Comparison of ENCODE assay signal across 8 mouse cellular contexts in the genomic region with DNA sequence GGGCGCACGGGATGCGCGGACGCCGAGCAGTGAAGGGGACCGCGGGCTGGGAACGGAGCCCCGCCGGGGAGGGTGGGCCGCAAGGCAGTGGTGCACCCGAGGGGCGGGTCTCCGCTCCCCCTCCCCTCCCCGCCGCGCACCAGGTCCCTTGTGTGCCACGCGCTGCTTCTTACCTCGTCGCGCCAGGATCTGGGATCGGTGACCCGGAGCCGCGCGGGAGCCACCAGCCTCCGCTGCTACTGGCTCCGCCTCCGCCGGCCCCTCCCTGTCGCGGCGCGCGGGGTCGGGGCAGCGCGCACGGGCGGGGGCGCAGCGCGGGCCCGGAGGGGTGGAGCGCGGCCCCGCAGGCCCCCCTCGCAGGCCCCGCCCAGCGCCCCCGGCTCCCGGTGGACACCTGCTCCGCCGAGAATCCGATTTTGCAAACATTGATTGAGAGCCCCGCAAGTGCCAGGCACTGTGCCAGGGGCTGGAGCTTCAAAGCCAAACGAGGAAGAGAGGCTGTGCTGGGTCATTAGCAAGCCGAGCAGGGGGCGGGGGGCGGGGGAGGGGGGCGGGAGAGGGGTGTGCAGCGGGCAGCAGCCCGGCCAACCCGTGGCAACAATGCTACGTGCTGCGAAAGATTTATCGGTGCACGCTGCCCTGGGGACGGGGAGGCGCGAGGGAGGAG. TPM values are rescaled to one million over a fixed set of nuclear protein-coding genes. Genes with fewer than 3 reads are reported as not detected.
DNase-seq lines count a peak whose midpoint lies in the region; ATAC-seq and TF ChIP-seq lines count a peak whose summit lies in the region.

No protein-coding gene starts in this region.

- TF ChIP-seq POLR2A in cerebellum, adult 2 months (IDR thresholded peaks at IDR 0.05; ENCODE audit: borderline replicate concordance, insufficient read depth, low read length): peak; percentile 81

- H3K4me2 ChIP-seq in lung, embryonic 16.5 days (ENCODE audit: low read depth, low read length): peak overlapping the region; percentile 86

- no peaks in the 10 kb centered on the region for H3K36me3 ChIP-seq in lung, embryonic 16.5 days (ENCODE audit: control insufficient read depth, insufficient read depth, low read length)

- no peaks in the 10 kb centered on the region for H3K9me3 ChIP-seq in lung, embryonic 16.5 days (ENCODE audit: control insufficient read depth, low read length)

- TF ChIP-seq CTCF in cerebellum, adult 2 months (IDR thresholded peaks at IDR 0.05; ENCODE audit: borderline replicate concordance, insufficient read depth, low read depth, low read length): no peak

- no peaks in the 10 kb centered on the region for H3K27me3 ChIP-seq in cerebellum, adult 2 months (ENCODE audit: control insufficient read depth, insufficient read depth, low read length)
- H3K27me3 ChIP-seq in lung, embryonic 16.5 days (ENCODE audit: control insufficient read depth, insufficient read depth, low read depth, low read length): no peaks in the 10 kb centered on the region; the same call in 1 of the 2 replicates

- ATAC-seq in hematopoietic stem cell, adult 5-6 weeks (replicated peaks in 1 of 2; ENCODE audit: insufficient read depth in 1 of 2, low FRiP score in 2 of 2, low TSS enrichment in 1 of 2, low read depth in 1 of 2, poor library complexity in 2 of 2, severe bottlenecking in 2 of 2): peak; percentile 61 to 76; a peak in 3 of 4 replicates
- peak; percentile 94 for ATAC-seq in lung, embryonic 16.5 days (ENCODE audit: low read depth)
- no peak for ATAC-seq in inflammation-experienced regulatory T-cells, adult 6 months

- peaks cover 31% of the 10 kb centered on the region for H3K4me1 ChIP-seq in cerebellum, adult 2 months (ENCODE audit: control insufficient read depth, insufficient read depth, low read length)
- H3K4me1 ChIP-seq in lung, embryonic 16.5 days (replicated peaks; ENCODE audit: control insufficient read depth, insufficient read depth, low read length): peaks cover 9% of the 10 kb centered on the region

- H3K4me3 ChIP-seq in cerebellum, adult 2 months (replicated peaks; ENCODE audit: insufficient read depth, low read depth, low read length): peak overlapping the region; percentile 74
- peak overlapping the region; percentile 68 for H3K4me3 ChIP-seq in lung, embryonic 16.5 days (ENCODE audit: low read length)

- WGBS in cerebellum, adult 2 months: under 1% methylated on average over 59 of the region's 73 CpGs
- WGBS in lung, embryonic 16.5 days: under 1% methylated on average over 28 of the region's 73 CpGs

- peak overlapping the region; percentile 87 for H3K27ac ChIP-seq in cerebellum, adult 2 months (ENCODE audit: insufficient read depth, low read length)
- H3K27ac ChIP-seq in lung, embryonic 16.5 days (ENCODE audit: low read length): peak overlapping the region; percentile 36; the same call in 1 of the 2 replicates

- peak; percentile 76 for DNase-seq in Muller cell, postnatal 12 days (ENCODE audit: inconsistent ontology term)
- peak; percentile 90 to 91 for DNase-seq in cerebellum, adult 2 months
- DNase-seq in forelimb bud, embryonic 11.5 days (ENCODE audit: low read depth, low spot score): peak; percentile 84
- DNase-seq in layer of hippocampus, adult 9-11 months: peak; percentile 56
- DNase-seq in retina, postnatal 1 day: peak; percentile 96

- peak overlapping the region; percentile 72 for H3K9ac ChIP-seq in lung, embryonic 16.5 days (ENCODE audit: low read length)

RNA-seq across cellular contexts. Expression of gene Mpp3, which starts 1.4 kb away (rescaled TPM):
- 158 and 185 TPM in 2 replicates for polyA plus RNA-seq in cerebellum, adult 2 months (2012; rRNA removed)
- total RNA-seq in hematopoietic stem cell, adult 5-6 weeks (2017): 0.19 and 0.40 TPM in 2 replicates
- polyA plus RNA-seq in lung, embryonic 16.5 days (2015; fragmentation: Nextera tagmentation; extraction: Ambion mirVana): 3.7 and 4.1 TPM in 2 replicates
- polyA plus RNA-seq in inflammation-experienced regulatory T-cells, adult 6 months (2017; shearing (Covaris generic)): under 1 TPM in 1 of 3 experiments, not detected in 2; 0.25 TPM

RNA-seq across cellular contexts. Expression of gene Cd300lg, which starts 14.5 kb away (rescaled TPM):
- polyA plus RNA-seq in cerebellum, adult 2 months (2012; rRNA removed): 0.38 and 0.63 TPM in 2 replicates
- not detected in 2 replicates for total RNA-seq in hematopoietic stem cell, adult 5-6 weeks (2017)
- polyA plus RNA-seq in lung, embryonic 16.5 days (2015; fragmentation: Nextera tagmentation; extraction: Ambion mirVana): 0.74 and 1.1 TPM in 2 replicates
- polyA plus RNA-seq in inflammation-experienced regulatory T-cells, adult 6 months (2017; shearing (Covaris generic)): under 1 TPM in 1 of 3 experiments, not detected in 2; 0.14 TPM

RNA-seq across cellular contexts. Expression of gene Dusp3, which starts 40.0 kb away (rescaled TPM):
- polyA plus RNA-seq in cerebellum, adult 2 months (2012; rRNA removed): 86.0 and 98.5 TPM in 2 replicates
- 3.1 and 3.3 TPM in 2 replicates for total RNA-seq in hematopoietic stem cell, adult 5-6 weeks (2017)
- 21.7 and 23.8 TPM in 2 replicates for polyA plus RNA-seq in lung, embryonic 16.5 days (2015; fragmentation: Nextera tagmentation; extraction: Ambion mirVana)
- polyA plus RNA-seq in inflammation-experienced regulatory T-cells, adult 6 months (2017; shearing (Covaris generic)): 1 to 10 TPM; 1.1 to 4.3 (median 1.3) TPM

RNA-seq across cellular contexts. Expression of gene Cfap97d1, which starts 42.7 kb away (rescaled TPM):
- not detected in 2 replicates for polyA plus RNA-seq in cerebellum, adult 2 months (2012; rRNA removed)
- not detected in 2 replicates for total RNA-seq in hematopoietic stem cell, adult 5-6 weeks (2017)
- not detected in 2 replicates for polyA plus RNA-seq in lung, embryonic 16.5 days (2015; fragmentation: Nextera tagmentation; extraction: Ambion mirVana)
- polyA plus RNA-seq in inflammation-experienced regulatory T-cells, adult 6 months (2017; shearing (Covaris generic)): not detected

Comparison
In these comparisons a context has a peak if more than half of its experiments do, and no peak if none do; other contexts are left out.
1. RNA of gene Mpp3, which starts 1.4 kb away (polyA plus RNA-seq): 158 to 185 TPM in cerebellum, adult 2 months; 3.7 to 4.1 TPM in lung, embryonic 16.5 days and 0.25 TPM in inflammation-experienced regulatory T-cells, adult 6 months; every median in the first group is over 10 times any median in the second.
2. Peak in every context shown above with its lines, with median percentiles within 50 percentile points of each other: DNase-seq.